Mouse (Mus musculus) hindbrain, embryonic 14.5 days (tissue): ENCODE data around the gene Snd1. TPM values are rescaled to one million over a fixed set of nuclear protein-coding genes. Genes with fewer than 3 reads are reported as not detected.

Experiments used
- ATAC-seq: fragments of 200-750 bp; cut with Nextera tagmentation; 2 replicates; pipeline ENCODE4 v1.8.0; 2017; ENCODE audit warnings: moderate number of reproducible peaks, mild to moderate bottlenecking, moderate TSS enrichment, moderate library complexity; ENCODE audit not compliant: low FRiP score
- DNase-seq: peaks from one replicate; pipeline ENCODE4 v3.0.0-alpha.2; 2015; ENCODE audit warnings: low spot score
- H3K27ac ChIP-seq: fragments of 300-500 bp; sonication (generic); 2 replicates; pipeline ENCODE4 v1.5.1; 2014; ENCODE audit warnings: mild to moderate bottlenecking, moderate library complexity
- H3K27me3 ChIP-seq: fragments of 300-500 bp; sonication (generic); 2 replicates; pipeline ENCODE4 v1.6.1; 2014; ENCODE audit warnings: mild to moderate bottlenecking, low read length, mixed read lengths; ENCODE audit not compliant: control insufficient read depth, insufficient read depth
- H3K36me3 ChIP-seq: fragments of 300-500 bp; sonication (generic); replicated peaks from 2 replicates; pipeline ENCODE4 v1.6.1; 2014; ENCODE audit not compliant: control insufficient read depth, insufficient read depth
- H3K4me1 ChIP-seq: fragments of 300-500 bp; sonication (generic); replicated peaks from 2 replicates; pipeline ENCODE4 v1.6.1; 2014; ENCODE audit warnings: antibody characterized with exemption, low read length, mixed read lengths; ENCODE audit not compliant: control insufficient read depth, insufficient read depth
- H3K4me2 ChIP-seq: fragments of 300-500 bp; sonication (generic); replicated peaks from 2 replicates; pipeline ENCODE4 v1.6.1; 2014; ENCODE audit warnings: mild to moderate bottlenecking, moderate library complexity
- H3K4me3 ChIP-seq: fragments of 300-500 bp; sonication (generic); replicated peaks from 2 replicates; pipeline ENCODE4 v1.5.1; 2014; ENCODE audit warnings: mild to moderate bottlenecking, low read length
- H3K9ac ChIP-seq: fragments of 300-500 bp; sonication (generic); 2 replicates; pipeline ENCODE4 v1.6.1; 2014
- H3K9me3 ChIP-seq: fragments of 300-500 bp; sonication (generic); 2 replicates; pipeline ENCODE4 v1.6.1; 2016; ENCODE audit warnings: low read length; ENCODE audit not compliant: control insufficient read depth
- WGBS: fragments of 180-500 bp; shearing (Covaris S2); extraction: QIAGEN DNeasy Blood & Tissue Kit; methylation state at CpG from one replicate; pipeline ENCODE4 v1.1.7; 2014; 5-methylcytosine and 5-hydroxymethylcytosine counted together
- polyA plus RNA-seq: library from polyadenylated mRNA; unstranded; fragments of >200 nt; fragmentation: Nextera tagmentation; extraction: Ambion mirVana; gene quantifications from 2 replicates; pipeline ENCODE4 v1.2.1, GENCODE M21; 2014

The Snd1 gene
- polyA plus RNA-seq, 1 experiment from 2014 or later, result 79.1 TPM

DNA sequence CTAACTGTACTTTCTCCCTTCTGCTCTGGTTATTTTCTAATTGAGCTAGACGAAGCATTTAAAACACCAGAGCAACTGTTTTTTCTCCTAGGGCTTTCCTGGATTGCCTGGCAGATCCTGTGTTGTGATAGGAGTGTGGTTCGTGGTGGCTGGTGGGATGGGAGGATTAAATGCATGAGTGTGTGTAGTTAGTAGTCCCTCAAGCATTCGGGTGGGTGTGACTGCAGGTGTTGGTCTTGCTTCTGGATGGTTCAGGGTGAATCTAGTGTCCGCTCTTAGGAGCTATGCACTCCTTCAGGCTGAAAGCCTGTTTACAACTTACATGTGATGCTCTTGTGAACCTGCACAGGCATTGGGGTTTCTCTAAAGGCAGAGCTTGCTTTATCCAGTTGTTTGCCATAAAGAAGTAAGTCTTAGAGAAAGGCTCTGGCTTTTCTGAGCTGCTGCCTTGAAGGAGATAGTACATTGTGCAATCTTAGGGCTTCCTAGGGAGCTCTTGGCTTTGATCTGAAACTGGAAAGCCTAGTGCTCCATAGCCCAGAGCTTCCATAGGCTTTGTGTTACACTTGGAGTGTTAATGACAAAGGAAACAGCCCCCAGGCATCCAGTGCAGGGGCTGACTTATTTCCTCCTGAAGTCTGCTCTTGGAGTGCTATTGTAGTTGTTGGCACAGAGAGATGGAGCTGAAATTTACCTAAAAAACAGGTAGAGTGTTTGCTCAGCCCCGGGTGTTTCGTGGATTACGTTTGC is 75.5 kb downstream of the Snd1 start:
- ATAC-seq (no peak), DNase-seq (no peak)
- H3K9me3 ChIP-seq, result no peaks in the 10 kb centered on the region
- H3K27me3 ChIP-seq, result no peaks in the 10 kb centered on the region
- WGBS, result 70% methylated on average over 7 of the region's 7 CpGs
- no peak overlapping the region for H3K4me3 ChIP-seq
- 0 out of 2 replicates have a peak, but pooled peaks cover 7% of the 10 kb centered on the region for H3K4me1 ChIP-seq
- H3K27ac ChIP-seq, result no peak overlapping the region
- H3K9ac ChIP-seq, result no peak overlapping the region
- peaks cover 9% of the 10 kb centered on the region; the same call in 1 of the 2 replicates for H3K36me3 ChIP-seq
- no peak overlapping the region for H3K4me2 ChIP-seq

DNA sequence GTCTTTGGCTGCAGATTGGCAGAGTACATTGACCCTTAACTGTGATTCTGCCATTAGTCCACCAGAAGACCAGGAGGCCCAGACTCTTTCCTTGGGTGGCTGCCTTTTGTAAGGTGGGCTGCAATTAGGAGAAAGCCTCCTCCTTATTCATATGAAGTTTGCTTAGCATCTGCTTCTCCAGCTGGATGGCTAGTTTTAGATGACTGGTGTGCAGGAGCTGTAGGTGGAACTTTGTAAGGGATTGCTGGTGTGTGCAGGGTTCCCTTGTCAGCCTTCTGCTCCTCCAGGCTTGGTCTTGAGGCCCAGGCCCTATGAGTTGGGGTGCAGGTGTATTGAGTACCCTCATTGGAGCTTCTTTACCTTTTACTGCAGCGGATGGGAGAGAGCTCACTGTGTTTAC is 79.5 kb downstream of the Snd1 start:
- no peak for DNase-seq

DNA sequence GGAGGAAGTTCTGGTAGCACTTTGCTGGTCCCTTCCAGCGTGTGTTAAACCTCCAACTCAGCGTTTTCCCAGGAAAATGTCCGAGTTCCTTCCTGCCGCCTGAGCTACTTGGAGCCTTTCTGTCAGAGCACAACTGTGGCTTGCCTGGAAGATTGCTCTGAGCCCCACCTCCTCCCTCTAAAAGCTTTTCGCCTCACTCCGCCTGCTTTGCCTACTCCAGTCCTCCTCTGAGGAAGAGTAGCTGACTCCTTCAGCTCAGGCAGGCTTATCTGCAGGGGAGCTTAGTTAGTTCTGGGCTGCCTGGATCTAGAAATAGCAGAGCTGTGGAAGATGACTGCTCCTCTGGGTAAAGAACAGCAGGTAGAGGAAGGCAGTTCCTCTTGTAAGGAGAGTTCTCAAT is 80.1 kb downstream of the Snd1 start:
- DNase-seq (no peak), ATAC-seq (no peak)
- no peaks in the 10 kb centered on the region for H3K36me3 ChIP-seq
- H3K27me3 ChIP-seq, result no peaks in the 10 kb centered on the region
- no peak overlapping the region for H3K4me3 ChIP-seq
- peaks cover 15% of the 10 kb centered on the region; the same call in 1 of the 2 replicates for H3K4me1 ChIP-seq
- H3K27ac ChIP-seq, result no peak overlapping the region
- 61% methylated on average over 6 of the region's 6 CpGs for WGBS
- H3K9me3 ChIP-seq, result no peaks in the 10 kb centered on the region
- H3K4me2 ChIP-seq, result no peak overlapping the region
- no peak overlapping the region for H3K9ac ChIP-seq

More for the DNA sequence above, 79.5 kb downstream of the Snd1 start:
- Histone ChIP-seq H3K9ac (no peak overlapping the region), H3K9me3 (no peaks in the 10 kb centered on the region), H3K4me1 (peaks cover 15% of the 10 kb centered on the region; the same call in 1 of the 2 replicates), H3K36me3 (no peaks in the 10 kb centered on the region), H3K4me3 (no peak overlapping the region), H3K27ac (no peak overlapping the region), H3K27me3 (no peaks in the 10 kb centered on the region), H3K4me2 (no peak overlapping the region)
- 97% methylated on average over 1 of the region's 1 CpGs for WGBS
- ATAC-seq, result no peak

DNA sequence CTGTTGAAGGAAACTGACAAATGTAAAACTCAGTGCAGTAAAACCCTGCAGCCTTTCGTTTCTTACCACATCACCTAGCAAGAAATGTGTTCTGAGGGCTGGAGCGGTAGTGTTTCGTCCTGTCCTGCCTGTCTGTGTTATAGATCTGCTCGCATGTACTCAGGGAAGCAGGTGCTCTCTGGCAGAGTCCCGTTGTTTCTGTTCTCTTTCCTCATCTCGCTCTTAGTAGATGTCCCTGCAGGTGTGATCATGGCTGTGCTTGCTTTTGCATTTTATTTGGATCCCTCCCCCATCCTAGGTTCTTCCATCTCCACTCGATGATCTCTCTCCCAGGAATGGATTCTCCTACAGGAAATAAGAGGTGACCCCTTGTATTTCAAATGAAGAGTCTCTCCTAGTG is 80.5 kb downstream of the Snd1 start:
- no peak overlapping the region for H3K9ac ChIP-seq
- DNase-seq, result no peak
- no peak for ATAC-seq
- no peaks in the 10 kb centered on the region for H3K36me3 ChIP-seq
- H3K27ac ChIP-seq, result no peak overlapping the region
- H3K4me2 ChIP-seq, result no peak overlapping the region
- no peaks in the 10 kb centered on the region for H3K27me3 ChIP-seq
- H3K4me1 ChIP-seq, result peaks cover 15% of the 10 kb centered on the region; the same call in 1 of the 2 replicates
- H3K9me3 ChIP-seq, result no peaks in the 10 kb centered on the region
- WGBS, result 84% methylated on average over 7 of the region's 7 CpGs
- H3K4me3 ChIP-seq, result no peak overlapping the region

DNA sequence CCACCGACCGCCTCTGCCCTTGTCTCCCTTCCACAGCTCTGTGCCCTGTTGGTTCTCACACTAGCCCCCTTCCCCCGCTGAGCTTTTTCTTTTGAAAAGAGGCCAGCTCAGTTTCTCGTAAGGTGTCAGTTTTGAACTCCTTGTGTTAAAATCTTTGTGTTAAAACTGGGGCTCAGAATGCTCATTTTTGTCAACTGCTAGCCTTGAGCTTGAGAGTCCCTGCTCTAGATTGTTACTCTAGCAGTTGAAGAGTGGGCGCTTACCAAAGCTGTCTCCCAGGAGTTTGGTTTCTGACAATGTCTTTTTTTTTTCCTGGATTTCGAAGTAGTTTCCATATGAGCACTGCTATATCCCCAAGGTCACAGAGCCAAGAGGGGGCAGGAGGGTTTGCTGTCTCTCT is 82.8 kb downstream of the Snd1 start:
- DNase-seq, result no peak
- H3K4me2 ChIP-seq, result no peak overlapping the region
- no peak for ATAC-seq
- WGBS, result 61% methylated on average over 6 of the region's 6 CpGs
- H3K9ac ChIP-seq, result no peak overlapping the region
- no peaks in the 10 kb centered on the region for H3K9me3 ChIP-seq
- H3K36me3 ChIP-seq, result no peaks in the 10 kb centered on the region
- no peaks in the 10 kb centered on the region for H3K27me3 ChIP-seq
- H3K4me1 ChIP-seq, result peaks cover 8% of the 10 kb centered on the region; the same call in 1 of the 2 replicates
- H3K4me3 ChIP-seq, result no peak overlapping the region
- no peak overlapping the region for H3K27ac ChIP-seq

DNA sequence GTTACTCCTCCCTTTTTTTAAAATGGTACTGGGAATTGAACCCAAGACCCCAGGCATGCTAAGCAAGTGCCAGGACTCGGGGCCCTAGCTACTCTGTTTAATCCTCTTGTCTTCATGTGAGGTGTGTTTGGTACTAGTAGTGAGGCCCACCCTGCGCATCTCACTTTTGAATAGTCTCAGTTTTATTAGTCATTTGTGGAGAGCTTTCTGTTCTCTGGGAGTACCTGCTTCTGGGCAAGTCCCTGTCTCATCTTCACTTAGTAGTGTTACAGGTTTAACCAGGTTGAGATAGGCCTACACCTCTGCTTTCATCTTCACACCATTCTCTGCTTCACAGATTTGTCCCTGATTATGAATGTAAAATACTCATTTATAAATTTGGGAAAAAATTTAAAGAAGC is 84.5 kb downstream of the Snd1 start:
- Histone ChIP-seq H3K27me3 (no peaks in the 10 kb centered on the region), H3K9ac (no peak overlapping the region), H3K4me2 (no peak overlapping the region), H3K4me1 (peaks cover 8% of the 10 kb centered on the region; the same call in 1 of the 2 replicates), H3K4me3 (no peak overlapping the region), H3K36me3 (no peaks in the 10 kb centered on the region), H3K9me3 (no peaks in the 10 kb centered on the region), H3K27ac (no peak overlapping the region)
- no peak for ATAC-seq
- DNase-seq, result no peak
- 91% methylated on average over 2 of the region's 2 CpGs for WGBS

DNA sequence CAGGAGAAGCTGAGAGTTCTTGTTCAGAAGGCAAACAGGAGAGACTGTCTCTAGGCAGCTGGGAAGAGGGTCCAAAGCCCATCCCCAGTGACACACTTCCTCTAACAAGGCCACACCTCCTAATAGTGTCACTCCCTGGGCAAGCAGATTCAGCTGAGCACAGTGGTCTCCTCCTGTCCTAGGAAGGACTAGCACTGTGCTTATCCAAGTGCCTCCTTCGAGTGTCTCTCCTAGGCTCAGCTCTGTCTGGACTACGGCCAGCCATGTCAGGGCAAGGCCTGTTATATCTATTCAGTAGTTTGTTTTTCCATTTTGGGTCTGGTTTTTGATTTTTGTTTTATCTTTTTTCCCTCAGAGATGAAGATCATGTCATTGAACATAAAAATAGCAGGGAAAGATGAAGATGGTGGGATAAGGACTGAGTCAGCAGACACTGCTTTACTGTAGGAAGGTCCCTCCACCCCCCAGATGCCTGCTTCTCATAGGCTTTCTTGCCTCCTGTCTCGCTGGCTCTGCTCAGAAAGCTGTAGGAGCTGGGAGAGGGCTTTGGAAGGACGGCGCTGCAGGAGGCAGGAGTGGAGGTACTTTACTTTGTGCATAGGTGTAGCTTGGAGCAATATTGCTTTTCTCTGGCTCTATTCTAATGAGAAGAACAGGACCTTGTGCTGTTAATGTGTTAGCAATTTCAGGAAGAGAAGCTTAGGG is 86.5 kb downstream of the Snd1 start:
- no peak for DNase-seq
- H3K27me3 ChIP-seq, result no peaks in the 10 kb centered on the region
- WGBS, result 84% methylated on average over 5 of the region's 5 CpGs
- no peak overlapping the region for H3K4me2 ChIP-seq
- peaks cover 8% of the 10 kb centered on the region; the same call in 1 of the 2 replicates for H3K4me1 ChIP-seq
- H3K4me3 ChIP-seq, result no peak overlapping the region
- H3K9ac ChIP-seq, result no peak overlapping the region
- no peaks in the 10 kb centered on the region for H3K36me3 ChIP-seq
- H3K9me3 ChIP-seq, result no peaks in the 10 kb centered on the region
- H3K27ac ChIP-seq, result no peak overlapping the region
- ATAC-seq, result no peak

DNA sequence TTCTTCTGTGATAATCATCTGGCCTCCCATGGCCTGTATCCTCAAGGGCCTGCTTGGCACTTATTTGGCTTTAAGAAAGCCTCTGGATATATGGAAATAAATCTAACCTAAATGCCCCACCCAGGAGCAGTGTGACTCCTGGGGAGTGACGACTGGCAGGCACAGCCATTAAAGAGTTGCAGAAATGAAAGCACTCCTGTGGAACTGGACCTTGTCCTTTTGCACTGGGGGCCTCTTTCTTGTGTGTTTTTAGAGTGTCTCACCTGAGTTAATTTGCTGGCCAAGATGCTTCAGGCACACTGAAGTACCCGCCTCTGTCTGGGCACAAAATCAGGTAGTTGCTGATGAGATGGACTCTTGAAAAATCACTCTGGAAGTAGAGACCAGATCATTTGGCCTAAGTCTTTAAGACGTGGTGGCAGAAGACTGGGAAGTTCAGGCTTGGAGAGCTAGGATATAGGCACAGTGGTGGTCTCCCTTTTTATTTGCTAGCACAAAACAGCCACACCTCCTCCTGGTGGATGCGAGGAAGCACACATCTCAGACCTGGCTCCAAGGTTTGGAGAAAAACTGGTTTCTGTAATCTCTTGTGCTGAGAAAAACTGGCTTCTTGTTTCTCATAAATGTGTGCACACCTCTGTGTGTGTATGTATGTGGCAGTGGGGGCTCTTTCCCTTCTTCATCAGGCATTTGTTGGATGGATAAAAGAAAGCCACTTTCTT is 87.5 kb downstream of the Snd1 start:
- Histone ChIP-seq H3K4me1 (peaks cover 5% of the 10 kb centered on the region; the same call in 1 of the 2 replicates), H3K4me3 (no peak overlapping the region), H3K36me3 (no peaks in the 10 kb centered on the region), H3K4me2 (no peak overlapping the region), H3K27ac (no peak overlapping the region), H3K9me3 (no peaks in the 10 kb centered on the region), H3K27me3 (no peaks in the 10 kb centered on the region), H3K9ac (no peak overlapping the region)
- DNase-seq, result no peak
- no peak for ATAC-seq
- WGBS, result 78% methylated on average over 4 of the region's 4 CpGs

DNA sequence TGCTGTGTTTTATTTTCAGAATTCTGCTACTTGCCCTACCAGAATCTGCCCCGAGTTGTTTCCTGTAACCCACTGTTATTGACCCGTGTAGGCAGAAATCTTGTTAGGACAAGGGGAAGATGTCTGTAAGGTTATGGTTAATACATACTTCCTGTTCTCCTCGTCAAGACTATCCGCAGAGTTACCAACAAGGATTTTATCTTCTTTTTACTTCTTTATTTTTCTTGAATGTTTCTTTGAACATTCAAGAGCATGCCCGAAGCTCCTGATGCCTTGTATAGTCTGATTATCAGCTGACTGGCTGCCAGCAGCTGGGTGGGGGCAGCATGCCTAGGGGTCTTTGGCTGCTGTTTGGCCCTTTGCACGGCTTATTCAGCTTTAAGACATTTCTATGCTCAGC is 93.0 kb downstream of the Snd1 start:
- H3K4me2 ChIP-seq, result no peak overlapping the region
- peaks cover 8% of the 10 kb centered on the region for H3K4me1 ChIP-seq
- no peaks in the 10 kb centered on the region for H3K9me3 ChIP-seq
- H3K4me3 ChIP-seq, result no peak overlapping the region
- H3K27me3 ChIP-seq, result no peaks in the 10 kb centered on the region
- no peak overlapping the region for H3K9ac ChIP-seq
- 76% methylated on average over 6 of the region's 6 CpGs for WGBS
- H3K36me3 ChIP-seq, result no peaks in the 10 kb centered on the region
- no peak overlapping the region for H3K27ac ChIP-seq
- no peak for ATAC-seq
- DNase-seq, result no peak
